Mouse (Mus musculus): ENCODE measurements around the gene Sema4d. TPM values are rescaled to one million over a fixed set of nuclear protein-coding genes. Genes with fewer than 3 reads are reported as not detected.

Sema4d gene
- polyA plus RNA-seq, 1 experiment from 2014 or later = 3.8 TPM

- 53% methylated on average over 2 of the region's 2 CpGs for WGBS (ENCODE audit: insufficient replicate concordance)
- no peak for ATAC-seq (ENCODE audit: insufficient read depth)
- Histone ChIP-seq H3K4me1 (replicated peaks) (peaks cover 14% of the 10 kb centered on the region), H3K4me2 (no peak overlapping the region), H3K36me3 (replicated peaks) (no peaks in the 10 kb centered on the region), H3K27ac (replicated peaks) (no peak overlapping the region), H3K4me3 (replicated peaks) (no peak overlapping the region), H3K9ac (no peak overlapping the region), H3K27me3 (no peaks in the 10 kb centered on the region), H3K9me3 (replicated peaks) (no peaks in the 10 kb centered on the region)
These were observed 40.1 kb upstream of the Sema4d start for GRCm38 (mm10) chr13:51833611-51834010.

GRCm38 (mm10) chr13:51832491-51832890, 38.9 kb upstream of the Sema4d start:
- Histone ChIP-seq H3K27me3 (no peaks in the 10 kb centered on the region), H3K36me3 (replicated peaks) (no peaks in the 10 kb centered on the region), H3K9ac (no peak overlapping the region), H3K4me2 (no peak overlapping the region), H3K4me3 (replicated peaks) (no peak overlapping the region), H3K27ac (replicated peaks) (no peak overlapping the region), H3K4me1 (replicated peaks) (peaks cover 14% of the 10 kb centered on the region), H3K9me3 (replicated peaks) (no peaks in the 10 kb centered on the region)
- no peak for ATAC-seq (ENCODE audit: insufficient read depth)
- WGBS (ENCODE audit: insufficient replicate concordance) = 72% methylated on average over 6 of the region's 6 CpGs

GRCm38 (mm10) chr13:51830744-51831450, 37.4 kb upstream of the Sema4d start:
- H3K9ac ChIP-seq = no peak overlapping the region
- 17% methylated on average over 10 of the region's 10 CpGs for WGBS (ENCODE audit: insufficient replicate concordance)
- H3K9me3 ChIP-seq (replicated peaks) = no peaks in the 10 kb centered on the region
- H3K4me2 ChIP-seq = no peak overlapping the region
- ATAC-seq (ENCODE audit: insufficient read depth) = no peak
- no peaks in the 10 kb centered on the region for H3K36me3 ChIP-seq (replicated peaks)
- no peaks in the 10 kb centered on the region for H3K27me3 ChIP-seq
- H3K4me3 ChIP-seq (replicated peaks) = no peak overlapping the region
- H3K27ac ChIP-seq (replicated peaks) = no peak overlapping the region
- H3K4me1 ChIP-seq (replicated peaks) = peaks cover 14% of the 10 kb centered on the region

- H3K9ac ChIP-seq = no peak overlapping the region
- no peaks in the 10 kb centered on the region for H3K9me3 ChIP-seq (replicated peaks)
- H3K4me1 ChIP-seq (replicated peaks) = no peaks in the 10 kb centered on the region
- no peak for ATAC-seq (ENCODE audit: insufficient read depth)
- WGBS (ENCODE audit: insufficient replicate concordance) = 48% methylated on average over 8 of the region's 8 CpGs
- no peak overlapping the region for H3K4me2 ChIP-seq
- no peak overlapping the region for H3K27ac ChIP-seq (replicated peaks)
- H3K4me3 ChIP-seq (replicated peaks) = no peak overlapping the region
- no peaks in the 10 kb centered on the region for H3K36me3 ChIP-seq (replicated peaks)
- no peaks in the 10 kb centered on the region for H3K27me3 ChIP-seq
These were observed 30.4 kb upstream of the Sema4d start for GRCm38 (mm10) chr13:51823822-51824495.

- no peak for ATAC-seq (ENCODE audit: insufficient read depth)
- Histone ChIP-seq H3K4me2 (no peak overlapping the region), H3K9me3 (replicated peaks) (no peaks in the 10 kb centered on the region), H3K27ac (replicated peaks) (no peak overlapping the region), H3K4me3 (replicated peaks) (no peak overlapping the region), H3K4me1 (replicated peaks) (0 out of 2 replicates have a peak, but pooled peaks cover under 1% of the 10 kb centered on the region), H3K27me3 (no peaks in the 10 kb centered on the region), H3K36me3 (replicated peaks) (no peaks in the 10 kb centered on the region), H3K9ac (no peak overlapping the region)
- 39% methylated on average over 3 of the region's 3 CpGs for WGBS (ENCODE audit: insufficient replicate concordance)
These were observed 28.4 kb upstream of the Sema4d start for GRCm38 (mm10) chr13:51821988-51822387.

GRCm38 (mm10) chr13:51819351-51819750, 25.8 kb upstream of the Sema4d start:
- no peak overlapping the region for H3K27ac ChIP-seq (replicated peaks)
- no peaks in the 10 kb centered on the region for H3K36me3 ChIP-seq (replicated peaks)
- H3K4me2 ChIP-seq = no peak overlapping the region
- WGBS (ENCODE audit: insufficient replicate concordance) = 70% methylated on average over 6 of the region's 6 CpGs
- peaks cover 15% of the 10 kb centered on the region for H3K4me1 ChIP-seq (replicated peaks)
- H3K9me3 ChIP-seq (replicated peaks) = no peaks in the 10 kb centered on the region
- no peaks in the 10 kb centered on the region for H3K27me3 ChIP-seq
- no peak overlapping the region for H3K4me3 ChIP-seq (replicated peaks)
- ATAC-seq (ENCODE audit: insufficient read depth) = no peak
- no peak overlapping the region for H3K9ac ChIP-seq

- no peak overlapping the region for H3K9ac ChIP-seq
- H3K36me3 ChIP-seq (replicated peaks) = no peaks in the 10 kb centered on the region
- H3K9me3 ChIP-seq (replicated peaks) = no peaks in the 10 kb centered on the region
- H3K4me1 ChIP-seq (replicated peaks) = peaks cover 19% of the 10 kb centered on the region
- H3K27me3 ChIP-seq = no peaks in the 10 kb centered on the region
- H3K4me2 ChIP-seq = no peak overlapping the region
- 71% methylated on average over 3 of the region's 3 CpGs for WGBS (ENCODE audit: insufficient replicate concordance)
- no peak overlapping the region for H3K4me3 ChIP-seq (replicated peaks)
- ATAC-seq (ENCODE audit: insufficient read depth) = no peak
- H3K27ac ChIP-seq (replicated peaks) = no peak overlapping the region
These were observed 25.4 kb upstream of the Sema4d start for GRCm38 (mm10) chr13:51818944-51819326.

GRCm38 (mm10) chr13:51818170-51818943, 24.8 kb upstream of the Sema4d start:
- H3K36me3 ChIP-seq (replicated peaks) = no peaks in the 10 kb centered on the region
- no peak overlapping the region for H3K4me3 ChIP-seq (replicated peaks)
- 49% methylated on average over 6 of the region's 6 CpGs for WGBS (ENCODE audit: insufficient replicate concordance)
- no peaks in the 10 kb centered on the region for H3K9me3 ChIP-seq (replicated peaks)
- no peak overlapping the region for H3K4me2 ChIP-seq
- no peaks in the 10 kb centered on the region for H3K27me3 ChIP-seq
- H3K27ac ChIP-seq (replicated peaks) = no peak overlapping the region
- no peak overlapping the region for H3K9ac ChIP-seq
- peaks cover 20% of the 10 kb centered on the region for H3K4me1 ChIP-seq (replicated peaks)
- no peak for ATAC-seq (ENCODE audit: insufficient read depth)

GRCm38 (mm10) chr13:51816559-51817041, 23.1 kb upstream of the Sema4d start:
- no peaks in the 10 kb centered on the region for H3K27me3 ChIP-seq
- H3K4me2 ChIP-seq = no peak overlapping the region
- peaks cover 20% of the 10 kb centered on the region for H3K4me1 ChIP-seq (replicated peaks)
- no peak overlapping the region; the same call in 1 of the 2 replicates for H3K27ac ChIP-seq (replicated peaks)
- no peaks in the 10 kb centered on the region for H3K9me3 ChIP-seq (replicated peaks)
- ATAC-seq (ENCODE audit: insufficient read depth) = 0 out of 2 replicates have a peak, but pooled peaks have one; percentile 9
- 59% methylated on average over 5 of the region's 5 CpGs for WGBS (ENCODE audit: insufficient replicate concordance)
- no peaks in the 10 kb centered on the region for H3K36me3 ChIP-seq (replicated peaks)
- H3K4me3 ChIP-seq (replicated peaks) = no peak overlapping the region
- no peak overlapping the region for H3K9ac ChIP-seq

- WGBS (ENCODE audit: insufficient replicate concordance) = 10% methylated on average over 9 of the region's 9 CpGs
- ATAC-seq (ENCODE audit: insufficient read depth) = peak; percentile 34; the same call in 1 of the 2 replicates
- H3K27ac ChIP-seq (replicated peaks) = no peak overlapping the region; the same call in 1 of the 2 replicates
These were observed 22.4 kb upstream of the Sema4d start for GRCm38 (mm10) chr13:51815865-51816504.

More at GRCm38 (mm10) chr13:51815865-51816504, 22.4 kb upstream of the Sema4d start:
- no peak overlapping the region for H3K9ac ChIP-seq
- H3K4me3 ChIP-seq (replicated peaks) = no peak overlapping the region
- H3K36me3 ChIP-seq (replicated peaks) = no peaks in the 10 kb centered on the region
- no peak overlapping the region for H3K4me2 ChIP-seq
- H3K9me3 ChIP-seq (replicated peaks) = no peaks in the 10 kb centered on the region
- peaks cover 20% of the 10 kb centered on the region for H3K4me1 ChIP-seq (replicated peaks)
- no peaks in the 10 kb centered on the region for H3K27me3 ChIP-seq
